In genomic region chr8:127262926-127263325, GRCm38 (mm10) we compare ENCODE assay signal across 20 mouse cellular contexts.
DNase-seq lines count a peak whose midpoint lies in the region; ATAC-seq lines count a peak whose summit lies in the region.
"Had no signal": no experiment of that assay in that cellular context is flagged by ENCODE, and none has a peak within 500 bp of the region (broad histone marks: within the 10 kb centered on the region; RNA-seq: fewer than 3 reads in every experiment).

No protein-coding gene starts in this region.

- no peak overlapping the region for H3K9ac ChIP-seq in hindbrain, embryonic 13.5 days
- H3K9ac ChIP-seq in hindbrain, embryonic 11.5 days (ENCODE audit: low read depth, low read length) = no peak overlapping the region
- no peak overlapping the region for H3K9ac ChIP-seq in midbrain, embryonic 11.5 days (ENCODE audit: low read length)
- H3K9ac ChIP-seq: embryonic facial prominence, embryonic 13.5 days; embryonic facial prominence, embryonic 15.5 days; forebrain, embryonic 12.5 days had no signal

- H3K4me2 ChIP-seq in hindbrain, embryonic 13.5 days = no peak overlapping the region
- H3K4me2 ChIP-seq in hindbrain, embryonic 11.5 days (replicated peaks; ENCODE audit: low read depth, low read length) = no peak overlapping the region
- no peak overlapping the region for H3K4me2 ChIP-seq in midbrain, embryonic 11.5 days
- H3K4me2 ChIP-seq: embryonic facial prominence, embryonic 13.5 days; embryonic facial prominence, embryonic 15.5 days; forebrain, embryonic 12.5 days had no signal

- H3K4me3 ChIP-seq in hindbrain, embryonic 13.5 days = no peak overlapping the region
- H3K4me3 ChIP-seq in hindbrain, embryonic 11.5 days (ENCODE audit: low read depth, low read length) = no peak overlapping the region
- no peak overlapping the region for H3K4me3 ChIP-seq in midbrain, embryonic 11.5 days (ENCODE audit: low read depth, low read length)
- H3K4me3 ChIP-seq in midbrain, embryonic 10.5 days = no peak overlapping the region
- H3K4me3 ChIP-seq: embryonic facial prominence, embryonic 13.5 days; embryonic facial prominence, embryonic 15.5 days; erythroblast, embryonic 14.5 days; forebrain, embryonic 10.5 days; forebrain, embryonic 12.5 days had no signal

- H3K9me3 ChIP-seq in hindbrain, embryonic 13.5 days = peaks cover 5% of the 10 kb centered on the region; the same call in 1 of the 2 replicates
- H3K9me3 ChIP-seq in hindbrain, embryonic 11.5 days (ENCODE audit: control insufficient read depth, low read length) = no peaks in the 10 kb centered on the region
- no peaks in the 10 kb centered on the region for H3K9me3 ChIP-seq in midbrain, embryonic 11.5 days (ENCODE audit: control insufficient read depth, low read length)
- no peaks in the 10 kb centered on the region; the same call in 1 of the 2 replicates for H3K9me3 ChIP-seq in midbrain, embryonic 10.5 days (replicated peaks)
- H3K9me3 ChIP-seq: embryonic facial prominence, embryonic 13.5 days; embryonic facial prominence, embryonic 15.5 days; forebrain, embryonic 12.5 days had no signal

- ATAC-seq in hindbrain, embryonic 13.5 days (ENCODE audit: low FRiP score) = no peak
- no peak for ATAC-seq in hindbrain, embryonic 11.5 days (ENCODE audit: low FRiP score)
- no peak for ATAC-seq in midbrain, embryonic 11.5 days (ENCODE audit: low FRiP score)
- ATAC-seq: forebrain, embryonic 14.5 days; forebrain, embryonic 16.5 days had no signal

- WGBS in hindbrain, embryonic 13.5 days = 85% methylated on average over 4 of the region's 4 CpGs
- WGBS in hindbrain, embryonic 11.5 days = 74% methylated on average over 4 of the region's 4 CpGs
- 82% methylated on average over 4 of the region's 4 CpGs for WGBS in midbrain, embryonic 11.5 days
- WGBS in midbrain, embryonic 10.5 days = 87% methylated on average over 4 of the region's 4 CpGs

- 0 out of 2 replicates have a peak overlapping the region, but pooled peaks have one; percentile 32 for H3K27ac ChIP-seq in hindbrain, embryonic 13.5 days
- H3K27ac ChIP-seq in hindbrain, embryonic 11.5 days (ENCODE audit: low read depth, low read length) = no peak overlapping the region
- H3K27ac ChIP-seq in midbrain, embryonic 11.5 days (ENCODE audit: low read depth, low read length) = no peak overlapping the region
- H3K27ac ChIP-seq in midbrain, embryonic 10.5 days (replicated peaks) = no peak overlapping the region
- H3K27ac ChIP-seq: embryonic facial prominence, embryonic 13.5 days; embryonic facial prominence, embryonic 15.5 days; forebrain, embryonic 10.5 days; forebrain, embryonic 12.5 days had no signal

- H3K4me1 ChIP-seq in hindbrain, embryonic 13.5 days (replicated peaks) = peaks cover 30% of the 10 kb centered on the region
- H3K4me1 ChIP-seq in hindbrain, embryonic 11.5 days (replicated peaks; ENCODE audit: control insufficient read depth, insufficient read depth, low read length) = peaks cover 5% of the 10 kb centered on the region; the same call in 1 of the 2 replicates
- peaks cover 13% of the 10 kb centered on the region for H3K4me1 ChIP-seq in midbrain, embryonic 11.5 days (ENCODE audit: control insufficient read depth, insufficient read depth, low read length)
- H3K4me1 ChIP-seq in midbrain, embryonic 10.5 days = peaks cover 36% of the 10 kb centered on the region
- H3K4me1 ChIP-seq: embryonic facial prominence, embryonic 15.5 days had no signal

- no peak for DNase-seq in hindbrain, embryonic 11.5 days (ENCODE audit: low spot score)
- peak; percentile 67 for DNase-seq in midbrain, embryonic 11.5 days (ENCODE audit: low spot score, missing footprints)
- DNase-seq in midbrain, embryonic 10.5 days (ENCODE audit: low spot score) = no peak
- DNase-seq: adrenal gland, adult 2 months; adrenal gland, postnatal 10 days; adrenal gland, postnatal 25 days; cerebellum, adult 11 months; cerebellum, adult 18-20 months; cerebellum, adult 8-10 months; cerebellum, adult 9-11 months; cerebellum, postnatal 14 days; cerebellum, postnatal 36 days had no signal

- H3K36me3 ChIP-seq in hindbrain, embryonic 13.5 days = no peaks in the 10 kb centered on the region
- H3K36me3 ChIP-seq in hindbrain, embryonic 11.5 days (ENCODE audit: control insufficient read depth, insufficient read depth, low read length) = no peaks in the 10 kb centered on the region
- no peaks in the 10 kb centered on the region for H3K36me3 ChIP-seq in midbrain, embryonic 11.5 days (ENCODE audit: control insufficient read depth, insufficient read depth, low read length)
- H3K36me3 ChIP-seq in midbrain, embryonic 10.5 days = no peaks in the 10 kb centered on the region
- H3K36me3 ChIP-seq: embryonic facial prominence, embryonic 13.5 days; embryonic facial prominence, embryonic 15.5 days; forebrain, embryonic 10.5 days; forebrain, embryonic 12.5 days had no signal

- H3K27me3 ChIP-seq in hindbrain, embryonic 13.5 days = no peaks in the 10 kb centered on the region
- no peaks in the 10 kb centered on the region for H3K27me3 ChIP-seq in hindbrain, embryonic 11.5 days (ENCODE audit: control insufficient read depth, insufficient read depth, low read length)
- H3K27me3 ChIP-seq in midbrain, embryonic 11.5 days (ENCODE audit: control insufficient read depth, insufficient read depth, low read length) = peaks cover 6% of the 10 kb centered on the region
- H3K27me3 ChIP-seq in midbrain, embryonic 10.5 days (ENCODE audit: low read depth, poor library complexity, severe bottlenecking) = peaks cover 40% of the 10 kb centered on the region
- H3K27me3 ChIP-seq: embryonic facial prominence, embryonic 13.5 days; embryonic facial prominence, embryonic 15.5 days; forebrain, embryonic 12.5 days had no signal
